Mouse (Mus musculus) hindbrain, embryonic 13.5 days (tissue): ENCODE data around the gene Kif17. TPM values are rescaled to one million over a fixed set of nuclear protein-coding genes. Genes with fewer than 3 reads are reported as not detected.

Experiments used
- ATAC-seq: fragments of 200-750 bp; cut with Nextera tagmentation; 2 replicates; pipeline ENCODE4 v1.8.0; 2017; ENCODE audit warnings: moderate TSS enrichment; ENCODE audit not compliant: low FRiP score
- H3K27ac ChIP-seq: fragments of 300-500 bp; sonication (generic); 2 replicates; pipeline ENCODE4 v1.5.1; 2015; ENCODE audit warnings: inconsistent platforms, mild to moderate bottlenecking, moderate library complexity
- H3K27me3 ChIP-seq: fragments of 300-500 bp; sonication (generic); 2 replicates; pipeline ENCODE4 v1.6.1; 2015; ENCODE audit warnings: mild to moderate bottlenecking, inconsistent platforms
- H3K36me3 ChIP-seq: fragments of 300-500 bp; sonication (generic); 2 replicates; pipeline ENCODE4 v1.6.1; 2015; ENCODE audit warnings: mild to moderate bottlenecking, inconsistent platforms
- H3K4me1 ChIP-seq: fragments of 300-500 bp; sonication (generic); replicated peaks from 2 replicates; pipeline ENCODE4 v1.6.1; 2015; ENCODE audit warnings: inconsistent platforms
- H3K4me2 ChIP-seq: fragments of 300-500 bp; sonication (generic); 2 replicates; pipeline ENCODE4 v1.6.1; 2015; ENCODE audit warnings: inconsistent platforms, mild to moderate bottlenecking, moderate library complexity
- H3K4me3 ChIP-seq: fragments of 300-500 bp; sonication (generic); 2 replicates; pipeline ENCODE4 v1.5.1; 2015; ENCODE audit warnings: mild to moderate bottlenecking, inconsistent platforms
- H3K9ac ChIP-seq: fragments of 300-500 bp; sonication (generic); 2 replicates; pipeline ENCODE4 v1.6.1; 2015; ENCODE audit warnings: mild to moderate bottlenecking, inconsistent platforms
- H3K9me3 ChIP-seq: fragments of 300-500 bp; sonication (generic); 2 replicates; pipeline ENCODE4 v1.6.1; 2016; ENCODE audit warnings: inconsistent platforms
- WGBS: fragments of 180-500 bp; shearing (Covaris S2); methylation state at CpG from one replicate; pipeline ENCODE4 v1.1.7; 2015; 5-methylcytosine and 5-hydroxymethylcytosine counted together
- polyA plus RNA-seq: library from polyadenylated mRNA; unstranded; fragments of >200 nt; fragmentation: Nextera tagmentation; extraction: Ambion mirVana; gene quantifications from 2 replicates; pipeline ENCODE4 v1.2.1, GENCODE M21; 2015

Kif17 gene
- polyA plus RNA-seq, 1 experiment from 2014 or later: 2.5 TPM

- H3K27ac ChIP-seq: no peak overlapping the region
- H3K4me1 ChIP-seq: no peaks in the 10 kb centered on the region
- H3K36me3 ChIP-seq: no peaks in the 10 kb centered on the region
- H3K4me3 ChIP-seq: no peak overlapping the region
- no peaks in the 10 kb centered on the region for H3K9me3 ChIP-seq
- 79% methylated on average over 12 of the region's 12 CpGs for WGBS
- ATAC-seq: no peak
- H3K9ac ChIP-seq: no peak overlapping the region
- H3K27me3 ChIP-seq: peaks cover 13% of the 10 kb centered on the region; the same call in 1 of the 2 replicates
- no peak overlapping the region for H3K4me2 ChIP-seq
Observed at GRCm38 (mm10) chr4:138335036-138335435, 84.8 kb downstream of the Kif17 start.

- no peaks in the 10 kb centered on the region for H3K9me3 ChIP-seq
- no peak overlapping the region for H3K4me3 ChIP-seq
- no peak for ATAC-seq
- H3K27ac ChIP-seq: no peak overlapping the region
- H3K4me1 ChIP-seq: 0 out of 2 replicates have a peak, but pooled peaks cover 1% of the 10 kb centered on the region
- H3K27me3 ChIP-seq: peaks cover 13% of the 10 kb centered on the region; the same call in 1 of the 2 replicates
- H3K36me3 ChIP-seq: no peaks in the 10 kb centered on the region
- no peak overlapping the region for H3K4me2 ChIP-seq
- WGBS: 87% methylated on average over 6 of the region's 6 CpGs
- H3K9ac ChIP-seq: no peak overlapping the region
Observed at GRCm38 (mm10) chr4:138335648-138336047, 85.4 kb downstream of the Kif17 start.

- WGBS: 84% methylated on average over 5 of the region's 5 CpGs
- H3K27me3 ChIP-seq: 0 out of 2 replicates have a peak, but pooled peaks cover 8% of the 10 kb centered on the region
- no peaks in the 10 kb centered on the region for H3K36me3 ChIP-seq
- no peaks in the 10 kb centered on the region for H3K9me3 ChIP-seq
- H3K27ac ChIP-seq: no peak overlapping the region
- no peak for ATAC-seq
- H3K4me1 ChIP-seq: 0 out of 2 replicates have a peak, but pooled peaks cover 4% of the 10 kb centered on the region
- no peak overlapping the region for H3K4me2 ChIP-seq
- H3K4me3 ChIP-seq: no peak overlapping the region
- H3K9ac ChIP-seq: peak overlapping the region; percentile 6; the same call in 1 of the 2 replicates
Observed at GRCm38 (mm10) chr4:138336876-138337275, 86.6 kb downstream of the Kif17 start.

- H3K9me3 ChIP-seq: no peaks in the 10 kb centered on the region
- 0 out of 2 replicates have a peak, but pooled peaks cover 8% of the 10 kb centered on the region for H3K27me3 ChIP-seq
- 0 out of 2 replicates have a peak, but pooled peaks cover 4% of the 10 kb centered on the region for H3K4me1 ChIP-seq
- no peak for ATAC-seq
- H3K4me2 ChIP-seq: no peak overlapping the region
- no peak overlapping the region for H3K27ac ChIP-seq
- no peak overlapping the region for H3K4me3 ChIP-seq
- H3K36me3 ChIP-seq: no peaks in the 10 kb centered on the region
- H3K9ac ChIP-seq: peak overlapping the region; percentile 6; the same call in 1 of the 2 replicates
- WGBS: 77% methylated on average over 9 of the region's 9 CpGs
Observed at GRCm38 (mm10) chr4:138337341-138337740, 87.1 kb downstream of the Kif17 start.

GRCm38 (mm10) chr4:138339963-138340362 lies 89.7 kb downstream of the Kif17 start:
- no peak overlapping the region for H3K27ac ChIP-seq
- no peaks in the 10 kb centered on the region for H3K27me3 ChIP-seq
- WGBS: 34% methylated on average over 4 of the region's 4 CpGs
- H3K9me3 ChIP-seq: no peaks in the 10 kb centered on the region
- H3K4me1 ChIP-seq: peaks cover 4% of the 10 kb centered on the region; the same call in 1 of the 2 replicates
- no peak for ATAC-seq
- H3K9ac ChIP-seq: no peak overlapping the region
- no peak overlapping the region for H3K4me2 ChIP-seq
- no peaks in the 10 kb centered on the region for H3K36me3 ChIP-seq
- H3K4me3 ChIP-seq: no peak overlapping the region

- H3K9ac ChIP-seq: no peak overlapping the region
- H3K9me3 ChIP-seq: no peaks in the 10 kb centered on the region
- no peaks in the 10 kb centered on the region for H3K36me3 ChIP-seq
- WGBS: 73% methylated on average over 8 of the region's 8 CpGs
- H3K27ac ChIP-seq: no peak overlapping the region
- H3K4me3 ChIP-seq: no peak overlapping the region
- H3K4me1 ChIP-seq: peaks cover 4% of the 10 kb centered on the region; the same call in 1 of the 2 replicates
- ATAC-seq: no peak
- no peak overlapping the region for H3K4me2 ChIP-seq
- H3K27me3 ChIP-seq: no peaks in the 10 kb centered on the region
Observed at GRCm38 (mm10) chr4:138341393-138341792, 91.2 kb downstream of the Kif17 start.

- ATAC-seq: no peak
- Histone ChIP-seq H3K4me3 (no peak overlapping the region), H3K4me2 (no peak overlapping the region), H3K27me3 (no peaks in the 10 kb centered on the region), H3K9me3 (no peaks in the 10 kb centered on the region), H3K27ac (no peak overlapping the region), H3K36me3 (no peaks in the 10 kb centered on the region), H3K9ac (no peak overlapping the region), H3K4me1 (peaks cover 4% of the 10 kb centered on the region; the same call in 1 of the 2 replicates)
- WGBS: 82% methylated on average over 7 of the region's 7 CpGs
Observed at GRCm38 (mm10) chr4:138342048-138342447, 91.8 kb downstream of the Kif17 start.

- Histone ChIP-seq H3K4me3 (no peak overlapping the region), H3K9me3 (no peaks in the 10 kb centered on the region), H3K9ac (no peak overlapping the region), H3K27ac (no peak overlapping the region), H3K4me1 (peaks cover 4% of the 10 kb centered on the region; the same call in 1 of the 2 replicates), H3K4me2 (no peak overlapping the region), H3K27me3 (no peaks in the 10 kb centered on the region), H3K36me3 (no peaks in the 10 kb centered on the region)
- WGBS: 83% methylated on average over 6 of the region's 6 CpGs
- ATAC-seq: no peak
Observed at GRCm38 (mm10) chr4:138342778-138343177, 92.5 kb downstream of the Kif17 start.

GRCm38 (mm10) chr4:138343341-138343837 lies 93.2 kb downstream of the Kif17 start:
- Histone ChIP-seq H3K4me1 (peaks cover 4% of the 10 kb centered on the region; the same call in 1 of the 2 replicates), H3K4me3 (no peak overlapping the region), H3K9ac (no peak overlapping the region), H3K27me3 (no peaks in the 10 kb centered on the region), H3K36me3 (no peaks in the 10 kb centered on the region), H3K27ac (no peak overlapping the region), H3K4me2 (no peak overlapping the region), H3K9me3 (no peaks in the 10 kb centered on the region)
- ATAC-seq: no peak
- 63% methylated on average over 10 of the region's 10 CpGs for WGBS

- Histone ChIP-seq H3K4me3 (no peak overlapping the region), H3K9me3 (no peaks in the 10 kb centered on the region), H3K27ac (no peak overlapping the region), H3K4me1 (peaks cover 4% of the 10 kb centered on the region; the same call in 1 of the 2 replicates), H3K9ac (no peak overlapping the region), H3K4me2 (no peak overlapping the region), H3K36me3 (no peaks in the 10 kb centered on the region), H3K27me3 (no peaks in the 10 kb centered on the region)
- no peak for ATAC-seq
- 78% methylated on average over 9 of the region's 9 CpGs for WGBS
Observed at GRCm38 (mm10) chr4:138344891-138345545, 94.8 kb downstream of the Kif17 start.

- 47% methylated on average over 1 of the region's 1 CpGs for WGBS
- Histone ChIP-seq H3K4me2 (no peak overlapping the region), H3K27ac (no peak overlapping the region), H3K4me3 (no peak overlapping the region), H3K9ac (no peak overlapping the region), H3K27me3 (no peaks in the 10 kb centered on the region), H3K9me3 (no peaks in the 10 kb centered on the region), H3K4me1 (no peaks in the 10 kb centered on the region; the same call in 1 of the 2 replicates), H3K36me3 (no peaks in the 10 kb centered on the region)
- ATAC-seq: no peak
Observed at GRCm38 (mm10) chr4:138347280-138347679, 97.0 kb downstream of the Kif17 start.

GRCm38 (mm10) chr4:138348716-138349115 lies 98.5 kb downstream of the Kif17 start:
- Histone ChIP-seq H3K27ac (no peak overlapping the region), H3K4me3 (no peak overlapping the region), H3K36me3 (no peaks in the 10 kb centered on the region), H3K9ac (no peak overlapping the region), H3K27me3 (no peaks in the 10 kb centered on the region), H3K4me2 (no peak overlapping the region), H3K4me1 (peaks cover 3% of the 10 kb centered on the region; the same call in 1 of the 2 replicates), H3K9me3 (no peaks in the 10 kb centered on the region)
- no peak for ATAC-seq
- WGBS: 84% methylated on average over 7 of the region's 7 CpGs
